Mouse (Mus musculus): Measurements from ENCODE around the gene Rpl10-ps3.

Gene Rpl10-ps3

DNA sequence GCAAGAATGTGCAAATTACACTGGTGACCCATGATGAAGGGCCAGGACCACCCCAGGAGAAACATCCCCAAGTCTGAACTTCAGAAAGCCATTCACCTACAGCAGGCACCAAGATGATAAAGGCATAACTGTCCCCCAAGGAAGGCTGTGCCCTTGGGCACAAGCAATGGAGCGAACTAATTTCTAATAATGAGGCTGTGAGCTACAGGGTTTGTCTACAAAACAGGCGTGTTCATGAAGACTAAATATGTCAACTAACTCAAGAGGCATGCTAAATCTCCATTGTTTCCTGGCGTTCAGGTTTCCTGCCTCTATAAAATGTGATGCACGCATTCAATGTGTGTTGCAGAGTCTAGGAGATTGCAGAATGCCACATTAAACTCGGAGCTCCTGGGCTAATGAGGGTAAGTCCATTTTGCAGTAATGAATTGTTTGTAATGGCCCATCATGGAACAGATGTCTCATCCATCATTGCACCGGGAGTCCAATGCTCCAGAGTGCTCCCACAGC lies 33.7 kb downstream of the Rpl10-ps3 start:
- no peak for DNase-seq (ENCODE audit: low spot score)

DNA sequence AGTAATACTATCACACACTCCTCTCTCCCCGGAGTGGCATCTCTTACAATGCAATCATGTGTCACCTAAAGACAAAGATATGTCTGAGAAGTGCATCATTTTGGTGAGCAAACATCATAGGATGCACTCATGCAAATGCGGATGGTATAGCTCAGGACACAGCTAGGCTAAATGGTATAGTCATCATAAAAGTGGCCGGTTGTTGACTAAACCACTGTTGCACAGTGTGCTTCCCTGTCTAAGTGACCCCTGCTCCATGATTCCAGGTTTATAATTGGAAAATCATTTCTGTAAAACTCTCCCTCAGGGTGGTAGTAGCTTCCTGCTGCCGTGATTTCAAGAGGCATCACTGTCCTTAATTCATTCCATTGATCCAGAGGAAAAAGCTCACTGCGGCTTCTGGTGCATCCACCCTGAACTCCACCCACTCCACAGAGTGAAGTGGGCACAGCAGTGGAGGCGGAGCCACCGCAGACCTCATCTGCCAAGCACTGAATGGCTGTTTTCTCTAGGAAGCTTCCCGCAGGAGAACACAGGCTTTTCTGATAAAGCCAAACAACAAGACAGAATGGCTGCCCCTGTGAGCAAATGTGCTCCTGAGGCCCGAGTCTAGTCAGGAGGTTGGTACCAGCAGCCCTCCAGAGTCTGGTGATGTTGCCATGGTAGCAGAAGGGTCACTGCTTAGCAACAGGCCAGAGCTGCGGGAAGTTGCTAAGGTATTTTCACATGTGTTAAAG lies 38.9 kb downstream of the Rpl10-ps3 start:
- DNase-seq (ENCODE audit: low spot score) = no peak

DNA sequence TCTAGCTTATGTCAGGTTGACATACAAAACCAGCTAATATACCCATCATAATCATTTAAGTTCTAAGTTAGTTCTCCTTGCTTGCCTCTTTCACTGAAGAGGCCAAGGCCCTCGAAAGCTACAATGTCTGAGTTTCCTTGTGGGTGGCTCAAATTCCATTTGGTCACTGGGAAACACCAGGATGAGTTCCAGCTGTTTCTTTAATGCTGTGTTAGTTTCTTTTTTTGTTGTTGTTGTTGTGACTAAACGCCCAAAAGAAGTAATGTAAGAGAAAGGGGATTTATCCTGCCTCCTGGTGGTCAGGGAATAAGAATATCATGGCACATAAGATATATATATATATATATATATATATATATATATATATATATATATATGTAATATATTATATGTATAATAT lies 39.7 kb downstream of the Rpl10-ps3 start:
- no peak for DNase-seq (ENCODE audit: low spot score)

DNA sequence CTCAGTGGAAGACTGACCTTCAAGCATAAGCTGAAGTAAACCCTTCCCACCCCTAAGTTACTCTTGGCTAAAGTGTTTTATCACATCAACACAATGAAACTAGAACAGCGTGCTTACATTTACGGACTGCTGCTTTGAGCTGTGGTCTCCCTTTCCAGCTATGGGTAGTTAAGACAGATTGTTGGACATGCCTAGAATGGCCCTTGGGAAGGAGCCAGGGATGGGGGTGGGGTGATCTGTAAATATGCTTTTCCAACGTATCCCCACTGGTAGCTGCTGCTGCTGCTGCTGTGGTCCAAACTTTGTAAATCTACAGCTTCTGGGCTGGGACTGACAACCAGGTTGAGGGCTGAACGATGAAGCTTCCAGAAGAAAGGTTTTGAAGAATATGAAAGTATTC lies 40.8 kb downstream of the Rpl10-ps3 start:
- DNase-seq (ENCODE audit: low spot score) = peak; percentile 13

DNA sequence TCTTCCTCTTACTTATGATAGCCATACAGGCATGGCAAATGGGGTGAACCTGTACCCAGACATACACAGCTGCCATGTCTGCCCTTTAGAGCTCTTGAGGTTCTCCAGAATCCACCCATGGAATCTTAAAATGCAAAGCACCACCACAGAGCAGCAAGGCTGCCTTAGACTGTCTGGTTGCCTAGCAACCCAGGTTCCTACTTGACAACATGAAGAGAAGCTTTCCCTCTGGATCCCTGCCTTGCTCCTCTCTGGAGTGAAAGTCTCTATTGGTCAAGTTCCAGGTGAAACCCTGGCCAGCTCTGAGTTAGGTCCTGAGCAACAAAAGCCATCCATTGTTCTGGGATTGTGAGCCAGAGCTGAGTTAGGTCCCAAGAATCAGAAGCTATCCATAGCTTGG lies 43.0 kb downstream of the Rpl10-ps3 start:
- no peak for DNase-seq (ENCODE audit: low spot score)

DNA sequence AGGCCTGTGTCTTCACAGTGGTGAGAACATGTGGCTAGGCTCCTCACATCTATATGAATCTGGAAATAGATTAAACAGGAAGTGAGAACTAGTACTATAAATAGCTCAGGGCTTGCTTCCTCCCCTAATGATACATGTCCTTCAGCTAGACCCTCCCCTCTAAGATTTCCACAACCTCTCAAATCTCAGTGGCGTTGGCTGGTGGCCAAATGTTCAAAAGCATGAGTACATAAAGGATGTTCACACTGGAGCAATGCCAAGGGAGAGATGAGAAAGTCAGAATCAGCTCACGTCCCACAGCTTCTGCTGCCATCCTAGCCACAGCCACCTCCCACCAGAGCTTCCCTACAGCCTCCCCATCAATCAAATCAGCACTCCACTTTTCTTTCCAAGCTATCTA lies 46.4 kb downstream of the Rpl10-ps3 start:
- no peak for DNase-seq (ENCODE audit: low spot score)
